Mouse (Mus musculus) intestine, postnatal 0 days (tissue): Measurements from ENCODE around the gene Adamts20. TPM values are rescaled to one million over a fixed set of nuclear protein-coding genes. Genes with fewer than 3 reads are reported as not detected.

Experiments used
- ATAC-seq: fragments of 200-750 bp; cut with Nextera tagmentation; 2 replicates; pipeline ENCODE4 v1.8.0; 2017; ENCODE audit warnings: mild to moderate bottlenecking, moderate TSS enrichment, moderate library complexity
- H3K27ac ChIP-seq: fragments of 300-500 bp; sonication (generic); 2 replicates; pipeline ENCODE4 v1.5.1; 2014; ENCODE audit warnings: mild to moderate bottlenecking, low read depth, low read length, moderate library complexity
- H3K27me3 ChIP-seq: fragments of 300-500 bp; sonication (generic); replicated peaks from 2 replicates; pipeline ENCODE4 v1.6.1; 2014; ENCODE audit warnings: low read length, mixed read lengths; ENCODE audit not compliant: control insufficient read depth, insufficient read depth
- H3K36me3 ChIP-seq: fragments of 300-500 bp; sonication (generic); 2 replicates; pipeline ENCODE4 v1.6.1; 2014; ENCODE audit warnings: mild to moderate bottlenecking, moderate library complexity; ENCODE audit not compliant: control insufficient read depth, insufficient read depth
- H3K4me1 ChIP-seq: fragments of 300-500 bp; sonication (generic); replicated peaks from 2 replicates; pipeline ENCODE4 v1.6.1; 2014; ENCODE audit warnings: antibody characterized with exemption, low read length, mixed read lengths; ENCODE audit not compliant: control insufficient read depth, insufficient read depth
- H3K4me2 ChIP-seq: fragments of 300-500 bp; sonication (generic); replicated peaks from 2 replicates; pipeline ENCODE4 v1.6.1; 2014; ENCODE audit warnings: low read depth, mild to moderate bottlenecking, moderate library complexity
- H3K4me3 ChIP-seq: fragments of 300-500 bp; sonication (generic); 2 replicates; pipeline ENCODE4 v1.5.1; 2014; ENCODE audit warnings: low read depth, low read length
- H3K9ac ChIP-seq: fragments of 300-500 bp; sonication (generic); 2 replicates; pipeline ENCODE4 v1.6.1; 2014; ENCODE audit warnings: mild to moderate bottlenecking, low read depth, low read length
- H3K9me3 ChIP-seq: fragments of 300-500 bp; sonication (generic); 2 replicates; pipeline ENCODE4 v1.6.1; 2016; ENCODE audit warnings: mixed run types; ENCODE audit not compliant: control insufficient read depth
- CTCF ChIP-seq: sonication (generic); IDR thresholded peaks from 2 replicates; pipeline ENCODE4 v1.5.1; 2016; ENCODE audit warnings: low read depth, mild to moderate bottlenecking, control low read depth, antibody characterized with exemption, moderate library complexity
- WGBS: fragments of 180-500 bp; shearing (Covaris S2); extraction: QIAGEN DNeasy Blood & Tissue Kit; methylation state at CpG from one replicate; pipeline ENCODE4 v1.1.7; 2014; 5-methylcytosine and 5-hydroxymethylcytosine counted together
- polyA plus RNA-seq: library from polyadenylated mRNA; unstranded; fragments of >200 nt; fragmentation: Nextera tagmentation; extraction: Ambion mirVana; gene quantifications from 2 replicates; pipeline ENCODE4 v1.2.1, GENCODE M21; 2015

Gene Adamts20
- polyA plus RNA-seq, 1 experiment from 2014 or later, result 0.47 TPM

- ATAC-seq, result no peak
- TF ChIP-seq CTCF, result no peak
- H3K9ac ChIP-seq, result no peak overlapping the region
- H3K27ac ChIP-seq, result no peak overlapping the region
- no peaks in the 10 kb centered on the region for H3K36me3 ChIP-seq
- 64% methylated on average over 18 of the region's 18 CpGs for WGBS
- no peak overlapping the region for H3K4me3 ChIP-seq
- no peaks in the 10 kb centered on the region for H3K27me3 ChIP-seq
- H3K4me2 ChIP-seq, result no peak overlapping the region
- no peaks in the 10 kb centered on the region for H3K4me1 ChIP-seq
- no peaks in the 10 kb centered on the region for H3K9me3 ChIP-seq
Observed at GRCm38 (mm10) chr15:94417216-94418155, 47.7 kb downstream of the Adamts20 start.

GRCm38 (mm10) chr15:94409832-94410231 lies 55.4 kb downstream of the Adamts20 start:
- 90% methylated on average over 7 of the region's 7 CpGs for WGBS
- H3K4me1 ChIP-seq, result no peaks in the 10 kb centered on the region
- no peaks in the 10 kb centered on the region for H3K9me3 ChIP-seq
- H3K4me2 ChIP-seq, result no peak overlapping the region
- H3K27me3 ChIP-seq, result 0 out of 2 replicates have a peak, but pooled peaks cover 3% of the 10 kb centered on the region
- no peak for TF ChIP-seq CTCF
- no peak overlapping the region for H3K27ac ChIP-seq
- no peak for ATAC-seq
- no peak overlapping the region for H3K9ac ChIP-seq
- no peak overlapping the region for H3K4me3 ChIP-seq
- H3K36me3 ChIP-seq, result no peaks in the 10 kb centered on the region

- 29% methylated on average over 2 of the region's 2 CpGs for WGBS
- TF ChIP-seq CTCF, result no peak
- no peak for ATAC-seq
Observed at GRCm38 (mm10) chr15:94406364-94406763, 58.9 kb downstream of the Adamts20 start.

GRCm38 (mm10) chr15:94404071-94404545 lies 61.1 kb downstream of the Adamts20 start:
- TF ChIP-seq CTCF, result peak; percentile 27; the same call in 1 of the 2 replicates
- Histone ChIP-seq H3K9me3 (no peaks in the 10 kb centered on the region), H3K4me1 (no peaks in the 10 kb centered on the region), H3K4me2 (peak overlapping the region; percentile 82), H3K27ac (no peak overlapping the region), H3K27me3 (peaks cover 25% of the 10 kb centered on the region), H3K9ac (peak overlapping the region; percentile 48), H3K4me3 (peak overlapping the region; percentile 56), H3K36me3 (no peaks in the 10 kb centered on the region)
- 0% methylated on average over 50 of the region's 65 CpGs for WGBS
- ATAC-seq, result peak; percentile 78

More at GRCm38 (mm10) chr15:94406364-94406763, 58.9 kb downstream of the Adamts20 start:
- H3K4me2 ChIP-seq, result no peak overlapping the region
- no peaks in the 10 kb centered on the region for H3K9me3 ChIP-seq
- no peaks in the 10 kb centered on the region for H3K4me1 ChIP-seq
- no peaks in the 10 kb centered on the region for H3K36me3 ChIP-seq
- no peak overlapping the region for H3K9ac ChIP-seq
- H3K27me3 ChIP-seq, result peaks cover 25% of the 10 kb centered on the region
- H3K27ac ChIP-seq, result no peak overlapping the region
- H3K4me3 ChIP-seq, result no peak overlapping the region

- H3K4me1 ChIP-seq, result no peaks in the 10 kb centered on the region
- ATAC-seq, result no peak; the same call in 1 of the 2 replicates
- H3K9ac ChIP-seq, result peak overlapping the region; percentile 48
- no peaks in the 10 kb centered on the region for H3K36me3 ChIP-seq
- peak overlapping the region; percentile 56 for H3K4me3 ChIP-seq
- WGBS, result 2% methylated on average over 34 of the region's 34 CpGs
- peak overlapping the region; percentile 82 for H3K4me2 ChIP-seq
- peaks cover 25% of the 10 kb centered on the region for H3K27me3 ChIP-seq
- H3K9me3 ChIP-seq, result no peaks in the 10 kb centered on the region
- no peak for TF ChIP-seq CTCF
- H3K27ac ChIP-seq, result no peak overlapping the region
Observed at GRCm38 (mm10) chr15:94403461-94404070, 61.7 kb downstream of the Adamts20 start.

GRCm38 (mm10) chr15:94403018-94403417 lies 62.2 kb downstream of the Adamts20 start:
- Histone ChIP-seq H3K9ac (peak overlapping the region; percentile 22; the same call in 1 of the 2 replicates), H3K4me1 (no peaks in the 10 kb centered on the region), H3K4me3 (peak overlapping the region; percentile 56), H3K27me3 (peaks cover 25% of the 10 kb centered on the region), H3K27ac (no peak overlapping the region), H3K36me3 (no peaks in the 10 kb centered on the region), H3K4me2 (peak overlapping the region; percentile 82), H3K9me3 (no peaks in the 10 kb centered on the region)
- no peak for TF ChIP-seq CTCF
- no peak for ATAC-seq
- 6% methylated on average over 15 of the region's 15 CpGs for WGBS
